In the genomic region with DNA sequence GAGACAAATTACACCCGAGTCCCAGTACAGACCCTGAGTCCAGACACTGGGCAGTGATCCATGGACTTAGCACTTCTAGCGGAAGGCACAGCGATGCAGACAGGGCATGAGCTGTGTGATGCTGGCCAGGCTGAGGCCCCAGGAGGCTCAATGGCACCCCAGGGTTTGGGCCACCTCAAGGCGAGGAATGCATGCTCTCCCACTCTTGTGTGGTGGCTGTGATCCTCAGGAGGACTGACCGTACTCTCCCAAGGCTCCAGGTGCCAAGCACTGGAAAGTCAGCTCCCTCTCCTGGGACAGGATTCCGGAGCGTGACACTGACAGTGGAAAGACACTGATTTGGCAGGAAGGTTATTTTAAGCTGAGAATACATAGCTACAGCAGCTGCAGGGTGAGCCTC, we compare ENCODE assay signal across 27 mouse cellular contexts. TPM values are rescaled to one million over a fixed set of nuclear protein-coding genes. Genes with fewer than 3 reads are reported as not detected.
DNase-seq lines count a peak whose midpoint lies in the region; ATAC-seq lines count a peak whose summit lies in the region.
"Had no signal": no experiment of that assay in that cellular context is flagged by ENCODE, and none has a peak within 500 bp of the region (broad histone marks: within the 10 kb centered on the region; RNA-seq: fewer than 3 reads in every experiment).

No protein-coding gene starts in this region.

- ATAC-seq in heart, embryonic 12.5 days (ENCODE audit: insufficient number of reproducible peaks, low FRiP score), result no peak
- ATAC-seq in kidney, embryonic 16.5 days (ENCODE audit: low FRiP score, low TSS enrichment), result 0 out of 2 replicates have a peak, but pooled peaks have one; percentile 60
- ATAC-seq in midbrain, embryonic 11.5 days (ENCODE audit: low FRiP score), result no peak
- ATAC-seq in midbrain, embryonic 16.5 days, result no peak
- ATAC-seq: activated CD4-positive, CD25-positive, alpha-beta regulatory T cell, adult 4 months; CD4-positive, CD25-positive, alpha-beta regulatory T cell, adult 4 months had no signal

- H3K27me3 ChIP-seq in heart, embryonic 10.5 days (ENCODE audit: insufficient read depth, poor library complexity, severe bottlenecking), result peaks cover 27% of the 10 kb centered on the region
- peaks cover 29% of the 10 kb centered on the region for H3K27me3 ChIP-seq in heart, embryonic 12.5 days (replicated peaks)
- no peaks in the 10 kb centered on the region for H3K27me3 ChIP-seq in kidney, embryonic 16.5 days (ENCODE audit: insufficient read depth, low read length)
- H3K27me3 ChIP-seq in midbrain, embryonic 11.5 days (ENCODE audit: control insufficient read depth, insufficient read depth, low read length), result no peaks in the 10 kb centered on the region
- H3K27me3 ChIP-seq in midbrain, embryonic 16.5 days (ENCODE audit: control insufficient read depth, insufficient read depth, low read depth, low read length), result no peaks in the 10 kb centered on the region; the same call in 1 of the 2 replicates
- H3K27me3 ChIP-seq: embryonic facial prominence, embryonic 13.5 days; embryonic facial prominence, embryonic 15.5 days; Patski had no signal

- WGBS in heart, embryonic 10.5 days, result 59% methylated on average over 7 of the region's 7 CpGs
- WGBS in heart, embryonic 12.5 days, result 56% methylated on average over 7 of the region's 7 CpGs
- WGBS in kidney, embryonic 16.5 days, result 62% methylated on average over 7 of the region's 7 CpGs
- WGBS in midbrain, embryonic 11.5 days, result 87% methylated on average over 7 of the region's 7 CpGs
- 80% methylated on average over 7 of the region's 7 CpGs for WGBS in midbrain, embryonic 16.5 days

- H3K4me2 ChIP-seq in heart, embryonic 12.5 days, result no peak overlapping the region
- H3K4me2 ChIP-seq in kidney, embryonic 16.5 days (replicated peaks; ENCODE audit: low read depth, low read length), result no peak overlapping the region
- no peak overlapping the region for H3K4me2 ChIP-seq in midbrain, embryonic 11.5 days
- H3K4me2 ChIP-seq in midbrain, embryonic 16.5 days (ENCODE audit: low read length), result no peak overlapping the region
- H3K4me2 ChIP-seq: embryonic facial prominence, embryonic 13.5 days; embryonic facial prominence, embryonic 15.5 days; forebrain, embryonic 12.5 days had no signal

- H3K36me3 ChIP-seq in heart, embryonic 10.5 days, result no peaks in the 10 kb centered on the region
- no peaks in the 10 kb centered on the region for H3K36me3 ChIP-seq in heart, embryonic 12.5 days
- no peaks in the 10 kb centered on the region for H3K36me3 ChIP-seq in kidney, embryonic 16.5 days (ENCODE audit: insufficient read depth, low read length)
- no peaks in the 10 kb centered on the region for H3K36me3 ChIP-seq in midbrain, embryonic 11.5 days (ENCODE audit: control insufficient read depth, insufficient read depth, low read length)
- no peaks in the 10 kb centered on the region for H3K36me3 ChIP-seq in midbrain, embryonic 16.5 days (ENCODE audit: control insufficient read depth, insufficient read depth, low read length)
- H3K36me3 ChIP-seq: embryonic facial prominence, embryonic 13.5 days; embryonic facial prominence, embryonic 15.5 days; forebrain, embryonic 10.5 days; forebrain, embryonic 12.5 days; G1E had no signal

- H3K9me3 ChIP-seq in heart, embryonic 10.5 days, result no peaks in the 10 kb centered on the region
- 0 out of 2 replicates have a peak, but pooled peaks cover 5% of the 10 kb centered on the region for H3K9me3 ChIP-seq in heart, embryonic 12.5 days (replicated peaks)
- no peaks in the 10 kb centered on the region for H3K9me3 ChIP-seq in kidney, embryonic 16.5 days (ENCODE audit: low read length)
- H3K9me3 ChIP-seq in midbrain, embryonic 11.5 days (ENCODE audit: control insufficient read depth, low read length), result no peaks in the 10 kb centered on the region
- H3K9me3 ChIP-seq in midbrain, embryonic 16.5 days (replicated peaks; ENCODE audit: control insufficient read depth, low read length, poor library complexity, severe bottlenecking), result no peaks in the 10 kb centered on the region
- H3K9me3 ChIP-seq: embryonic facial prominence, embryonic 13.5 days; embryonic facial prominence, embryonic 15.5 days; forebrain, embryonic 10.5 days; forebrain, embryonic 12.5 days had no signal

- 0 out of 2 replicates have a peak overlapping the region, but pooled peaks have one; percentile 4 for H3K27ac ChIP-seq in heart, embryonic 10.5 days
- H3K27ac ChIP-seq in heart, embryonic 12.5 days (ENCODE audit: poor library complexity, severe bottlenecking), result no peak overlapping the region
- H3K27ac ChIP-seq in kidney, embryonic 16.5 days (ENCODE audit: low read length), result no peak overlapping the region
- no peak overlapping the region for H3K27ac ChIP-seq in midbrain, embryonic 11.5 days (ENCODE audit: low read depth, low read length)
- no peak overlapping the region for H3K27ac ChIP-seq in midbrain, embryonic 16.5 days (ENCODE audit: low read length)
- H3K27ac ChIP-seq: embryonic facial prominence, embryonic 13.5 days; embryonic facial prominence, embryonic 15.5 days; forebrain, embryonic 10.5 days; forebrain, embryonic 12.5 days had no signal

- H3K4me1 ChIP-seq in heart, embryonic 10.5 days, result peaks cover 40% of the 10 kb centered on the region
- H3K4me1 ChIP-seq in heart, embryonic 12.5 days (replicated peaks), result peaks cover 26% of the 10 kb centered on the region
- H3K4me1 ChIP-seq in kidney, embryonic 16.5 days (ENCODE audit: insufficient read depth, low read length), result no peaks in the 10 kb centered on the region
- H3K4me1 ChIP-seq in midbrain, embryonic 11.5 days (ENCODE audit: control insufficient read depth, insufficient read depth, low read length), result no peaks in the 10 kb centered on the region
- H3K4me1 ChIP-seq in midbrain, embryonic 16.5 days (ENCODE audit: control insufficient read depth, insufficient read depth, low read length), result no peaks in the 10 kb centered on the region; the same call in 1 of the 2 replicates
- H3K4me1 ChIP-seq: embryonic facial prominence, embryonic 15.5 days had no signal

- no peak overlapping the region for H3K4me3 ChIP-seq in heart, embryonic 10.5 days
- H3K4me3 ChIP-seq in heart, embryonic 12.5 days, result no peak overlapping the region
- H3K4me3 ChIP-seq in kidney, embryonic 16.5 days (ENCODE audit: low read length), result no peak overlapping the region
- H3K4me3 ChIP-seq in midbrain, embryonic 11.5 days (ENCODE audit: low read depth, low read length), result no peak overlapping the region
- H3K4me3 ChIP-seq in midbrain, embryonic 16.5 days (ENCODE audit: low read depth, low read length), result no peak overlapping the region
- H3K4me3 ChIP-seq: embryonic facial prominence, embryonic 13.5 days; embryonic facial prominence, embryonic 15.5 days; erythroblast, embryonic 14.5 days; forebrain, embryonic 10.5 days; forebrain, embryonic 12.5 days had no signal

- H3K9ac ChIP-seq in heart, embryonic 12.5 days, result no peak overlapping the region
- H3K9ac ChIP-seq in kidney, embryonic 16.5 days (replicated peaks; ENCODE audit: low read length), result no peak overlapping the region
- no peak overlapping the region for H3K9ac ChIP-seq in midbrain, embryonic 11.5 days (ENCODE audit: low read length)
- H3K9ac ChIP-seq in midbrain, embryonic 16.5 days (ENCODE audit: low read depth, low read length), result no peak overlapping the region
- H3K9ac ChIP-seq: embryonic facial prominence, embryonic 13.5 days; embryonic facial prominence, embryonic 15.5 days; forebrain, embryonic 12.5 days had no signal

- DNase-seq in cerebellum, postnatal 10 days, result peak; percentile 29 to 42
- no peak for DNase-seq in cerebellum, postnatal 14 days
- DNase-seq in heart, embryonic 10.5 days (ENCODE audit: low spot score), result no peak
- no peak for DNase-seq in kidney, adult 18-20 months
- DNase-seq in midbrain, embryonic 11.5 days (ENCODE audit: low spot score, missing footprints), result peak; percentile 71
- DNase-seq: adrenal gland, adult 8-10 months; adrenal gland, postnatal 14 days; adrenal gland, postnatal 36 days; B cell, adult 2 months; cerebellum, adult 11 months; cerebellum, adult 18-20 months; cerebellum, adult 8-10 months; cerebellum, adult 9-11 months; cerebellum, postnatal 36 days; embryo, embryonic 11 days had no signal

RNA-seq across cellular contexts. Expression of gene Kcnmb1, which starts 49.8 kb away (rescaled TPM):
- 6.9 and 10.2 TPM in 2 replicates for polyA plus RNA-seq in heart, embryonic 10.5 days (2016; fragmentation: Nextera tagmentation; extraction: Ambion mirVana)
- 4.6 and 4.7 TPM in 2 replicates for polyA plus RNA-seq in heart, embryonic 12.5 days (2016; fragmentation: Nextera tagmentation; extraction: Ambion mirVana)
- polyA plus RNA-seq in kidney, embryonic 16.5 days (2015; fragmentation: Nextera tagmentation; extraction: Ambion mirVana), result 0.72 and 0.76 TPM in 2 replicates
- 0.18 and 0.39 TPM in 2 replicates for polyA plus RNA-seq in midbrain, embryonic 11.5 days (2014; fragmentation: Nextera tagmentation; extraction: Ambion mirVana)
- polyA plus RNA-seq in midbrain, embryonic 16.5 days (2015; fragmentation: Nextera tagmentation; extraction: Ambion mirVana), result 0.20 TPM in 2 replicates
- polyA plus RNA-seq: erythroblast, embryonic 14.5 days; forebrain, embryonic 12.5 days; G1E; Patski had no signal

Comparison
In these comparisons a context has a peak if more than half of its experiments do, and no peak if none do; other contexts are left out.
1. DNase-seq: peak in cerebellum, postnatal 10 days (2 of 2) and midbrain, embryonic 11.5 days (single experiment); none in cerebellum, postnatal 14 days (0 of 2), heart, embryonic 10.5 days (single experiment) and kidney, adult 18-20 months (single experiment).